Mouse (Mus musculus) embryonic fibroblast, embryonic 13.5 days (primary cell): Measurements from ENCODE around the gene Ppp1r12b.

Experiments
- CTCF ChIP-seq: IDR thresholded peaks from 2 replicates; pipeline ENCODE4 v1.5.1; 2011; ENCODE audit warnings: mild to moderate bottlenecking, control low read depth, low read length, moderate library complexity, borderline replicate concordance; ENCODE audit not compliant: insufficient read depth
- POLR2A ChIP-seq: IDR thresholded peaks from 2 replicates; pipeline ENCODE4 v1.6.1; 2011; ENCODE audit warnings: low read depth, mild to moderate bottlenecking, control low read depth, low read length, moderate library complexity

GRCm38 (mm10) chr1:134747236-134748174 lies 208.2 kb downstream of the Ppp1r12b start:
- TF ChIP-seq POLR2A = no peak
- no peak for TF ChIP-seq CTCF
